Mouse (Mus musculus): ENCODE data around the gene Lenep.
A peak's percentile ranks its signal among the peaks of the same experiment; 100 is the strongest.
"Not testable (repeated sequence)": the region's sequence is repeated elsewhere in the genome, so short reads cannot be mapped to it uniquely, and the experiment has no call there.

Lenep gene

GRCm38 (mm10) chr3:89402693-89403092, at the start of gene Lenep:
Lenep (minus strand) TSS chr3:89402793.
- DNase-seq (ENCODE audit: low read depth, low spot score): no peak

- no peak for DNase-seq (ENCODE audit: low read depth, low spot score)
Observed at GRCm38 (mm10) chr3:89451916-89452315, 49.3 kb upstream of the Lenep start.

- no peak for DNase-seq (ENCODE audit: low read depth, low spot score)
Observed at GRCm38 (mm10) chr3:89449541-89449940, 46.9 kb upstream of the Lenep start.

GRCm38 (mm10) chr3:89448720-89449537, 46.3 kb upstream of the Lenep start:
- DNase-seq (ENCODE audit: low read depth, low spot score): no peak

- DNase-seq (ENCODE audit: low read depth, low spot score): no peak
Observed at GRCm38 (mm10) chr3:89440691-89441090, 38.1 kb upstream of the Lenep start.

GRCm38 (mm10) chr3:89437269-89437668, 34.7 kb upstream of the Lenep start:
- no peak for DNase-seq (ENCODE audit: low read depth, low spot score)

- no peak for DNase-seq (ENCODE audit: low read depth, low spot score)
Observed at GRCm38 (mm10) chr3:89436176-89437113, 33.9 kb upstream of the Lenep start, which contains the start of gene Pbxip1. Pbxip1 (plus strand) TSS chr3:89436706.

GRCm38 (mm10) chr3:89435041-89435440, 32.4 kb upstream of the Lenep start:
- DNase-seq (ENCODE audit: low read depth, low spot score): no peak

GRCm38 (mm10) chr3:89434532-89434931, 31.9 kb upstream of the Lenep start:
- no peak for DNase-seq (ENCODE audit: low read depth, low spot score)

- DNase-seq (ENCODE audit: low read depth, low spot score): no peak
Observed at GRCm38 (mm10) chr3:89432606-89433005, 30.0 kb upstream of the Lenep start.

- DNase-seq (ENCODE audit: low read depth, low spot score): peak; percentile 80
Observed at GRCm38 (mm10) chr3:89430171-89431159, 27.9 kb upstream of the Lenep start, which contains the start of gene Pygo2. Pygo2 (plus strand) TSS chr3:89430214.

- DNase-seq (ENCODE audit: low read depth, low spot score): not testable (repeated sequence)
Observed at GRCm38 (mm10) chr3:89429021-89429420, 26.4 kb upstream of the Lenep start.

- DNase-seq (ENCODE audit: low read depth, low spot score): no peak
Observed at GRCm38 (mm10) chr3:89425876-89426275, 23.3 kb upstream of the Lenep start.

GRCm38 (mm10) chr3:89425141-89425525, 22.5 kb upstream of the Lenep start:
- no peak for DNase-seq (ENCODE audit: low read depth, low spot score)

GRCm38 (mm10) chr3:89424416-89425140, 22.0 kb upstream of the Lenep start:
- DNase-seq (ENCODE audit: low read depth, low spot score): no peak

- DNase-seq (ENCODE audit: low read depth, low spot score): no peak
Observed at GRCm38 (mm10) chr3:89422556-89423205, 20.1 kb upstream of the Lenep start.

- DNase-seq (ENCODE audit: low read depth, low spot score): no peak
Observed at GRCm38 (mm10) chr3:89421810-89422473, 19.3 kb upstream of the Lenep start.

- no peak for DNase-seq (ENCODE audit: low read depth, low spot score)
Observed at GRCm38 (mm10) chr3:89421002-89421774, 18.6 kb upstream of the Lenep start.

GRCm38 (mm10) chr3:89420421-89420820, 17.8 kb upstream of the Lenep start:
- no peak for DNase-seq (ENCODE audit: low read depth, low spot score)
